Mouse (Mus musculus) bone marrow, adult 2 months (tissue): Measurements from ENCODE around the gene Dlg1. TPM values are rescaled to one million over a fixed set of nuclear protein-coding genes. Genes with fewer than 3 reads are reported as not detected.

ENCODE experiments used
- H3K27ac ChIP-seq: fragments of 200-500 bp; 2 replicates; pipeline ENCODE4 v1.5.1; 2012; ENCODE audit warnings: low read depth, mild to moderate bottlenecking, control low read depth, inconsistent platforms, low read length; ENCODE audit not compliant: control insufficient read depth, poor library complexity, insufficient read depth
- H3K4me1 ChIP-seq: fragments of 200-500 bp; 2 replicates; pipeline ENCODE4 v1.6.1; 2011; ENCODE audit warnings: low read length; ENCODE audit not compliant: control insufficient read depth, insufficient read depth
- H3K4me3 ChIP-seq: fragments of 200-500 bp; replicated peaks from 2 replicates; pipeline ENCODE3; 2011; ENCODE audit warnings: mild to moderate bottlenecking, low read depth, low read length, control low read depth; ENCODE audit not compliant: control insufficient read depth
- CTCF ChIP-seq: fragments of 200-500 bp; IDR thresholded peaks from 2 replicates; pipeline ENCODE4 v1.5.1; 2011; ENCODE audit warnings: low read length, control low read depth; ENCODE audit not compliant: control insufficient read depth, insufficient read depth
- POLR2A ChIP-seq: fragments of 200-500 bp; IDR thresholded peaks from 2 replicates; pipeline ENCODE4 v1.6.1; 2011; ENCODE audit warnings: low read depth, mild to moderate bottlenecking, control low read depth, low read length, borderline replicate concordance; ENCODE audit not compliant: control insufficient read depth
- WGBS: fragments of 180-500 bp; shearing (Covaris S2); methylation state at CpG from one replicate; pipeline ENCODE4 v1.1.7; 2018; 5-methylcytosine and 5-hydroxymethylcytosine counted together
- polyA plus RNA-seq: library from polyadenylated mRNA; stranded (reverse); fragments of >200 nt; gene quantifications from 2 replicates; pipeline ENCODE4 v1.2.4, GENCODE M21; 2011; ENCODE audit warnings: low replicate concordance; ENCODE audit not compliant: missing spikeins, insufficient read depth, insufficient read length

Dlg1 gene
- polyA plus RNA-seq, 1 experiment, result 20.2 TPM

DNA sequence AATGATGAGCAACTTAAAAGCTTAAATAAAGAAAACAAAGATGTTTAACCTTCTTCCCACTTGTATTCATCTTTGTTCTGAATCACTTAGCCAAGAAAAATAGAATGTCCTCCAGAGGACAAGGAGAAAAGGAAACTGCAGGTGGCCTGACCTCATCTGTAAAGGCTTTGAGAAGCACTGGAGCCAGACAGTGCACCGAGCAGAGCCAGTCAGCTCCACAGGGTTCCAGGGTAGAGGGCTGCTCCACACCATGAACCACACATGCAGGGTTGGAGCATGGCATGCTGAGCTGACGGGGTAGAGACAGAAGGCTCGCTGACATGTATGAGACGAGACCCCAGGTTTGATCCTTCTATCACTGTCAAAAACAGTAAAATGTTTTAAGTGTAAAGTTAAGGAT, 162.8 kb downstream of the Dlg1 start:
- Histone ChIP-seq H3K4me3 (no peak overlapping the region), H3K27ac (no peak overlapping the region), H3K4me1 (no peaks in the 10 kb centered on the region)
- TF ChIP-seq CTCF (no peak), POLR2A (no peak)
- WGBS, result 82% methylated on average over 4 of the region's 4 CpGs

GRCm38 (mm10) chr16:31830726-31831125, 167.5 kb downstream of the Dlg1 start:
- no peak for TF ChIP-seq POLR2A
- no peak for TF ChIP-seq CTCF
- 89% methylated on average over 4 of the region's 4 CpGs for WGBS
- no peak overlapping the region for H3K4me3 ChIP-seq
- no peaks in the 10 kb centered on the region for H3K4me1 ChIP-seq
- no peak overlapping the region for H3K27ac ChIP-seq

- no peaks in the 10 kb centered on the region for H3K4me1 ChIP-seq
- no peak overlapping the region for H3K27ac ChIP-seq
- H3K4me3 ChIP-seq, result no peak overlapping the region
- TF ChIP-seq POLR2A, result no peak
- TF ChIP-seq CTCF, result no peak
- 84% methylated on average over 10 of the region's 10 CpGs for WGBS
Measured at GRCm38 (mm10) chr16:31832630-31833422, 169.6 kb downstream of the Dlg1 start.

DNA sequence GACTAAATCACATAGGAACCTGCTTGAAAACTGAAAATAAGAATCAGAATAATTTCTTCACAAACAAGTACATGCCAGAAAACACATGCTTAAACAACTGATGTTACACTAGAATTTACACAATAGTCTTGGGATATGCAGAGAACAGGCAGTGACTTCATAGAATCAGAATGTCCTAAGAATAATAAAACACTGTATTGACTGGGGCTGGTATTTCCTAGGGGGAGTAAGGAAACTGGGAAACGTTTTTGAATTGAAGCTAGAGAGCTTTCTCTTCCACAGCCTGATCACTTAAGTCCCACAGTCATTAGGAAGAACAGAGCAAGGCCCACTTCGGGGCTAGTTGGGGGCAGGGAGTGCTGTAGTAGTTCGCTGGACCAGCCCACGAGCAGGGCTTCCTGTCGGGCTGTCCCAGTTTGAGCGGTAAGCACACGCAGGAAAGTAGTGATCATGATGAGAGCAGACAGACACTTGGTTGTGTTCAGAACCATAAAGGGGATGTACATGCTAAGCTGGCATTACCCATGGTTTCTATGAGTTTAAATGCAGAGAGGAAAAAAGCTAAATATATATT, 170.9 kb downstream of the Dlg1 start:
- 48% methylated on average over 7 of the region's 7 CpGs for WGBS
- no peak overlapping the region for H3K4me3 ChIP-seq
- no peak overlapping the region for H3K27ac ChIP-seq
- TF ChIP-seq CTCF, result no peak
- no peak for TF ChIP-seq POLR2A
- H3K4me1 ChIP-seq, result no peaks in the 10 kb centered on the region

DNA sequence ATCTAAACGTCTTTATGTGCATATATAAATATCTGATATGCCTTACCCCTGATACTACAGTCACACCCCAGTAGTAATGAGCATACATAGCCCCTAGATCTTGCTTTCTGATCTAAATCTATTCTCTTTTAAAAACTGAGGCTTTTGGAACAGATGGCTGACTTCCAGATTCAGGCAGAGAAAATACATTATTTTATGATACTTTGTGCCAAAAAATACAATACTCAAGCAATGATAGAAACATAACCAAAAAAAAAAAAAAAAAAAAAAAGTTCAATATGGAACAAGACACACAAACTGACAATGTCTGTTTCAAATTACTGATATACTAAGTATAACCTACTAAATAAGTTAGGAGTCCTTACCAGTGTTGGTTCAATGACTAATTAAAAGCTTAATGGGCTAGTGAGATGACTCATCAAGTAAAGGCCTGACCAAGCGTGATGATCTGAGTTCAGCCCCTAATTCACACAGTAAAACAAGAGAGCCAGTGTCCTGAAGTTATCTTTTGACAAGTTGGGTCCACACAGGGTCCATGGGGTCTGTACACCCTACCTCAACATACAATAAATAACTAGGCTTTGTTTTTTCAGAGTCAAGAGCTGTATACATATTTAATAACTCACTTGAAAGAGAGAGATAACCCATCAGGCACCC, 171.5 kb downstream of the Dlg1 start:
- TF ChIP-seq CTCF (no peak), POLR2A (no peak)
- no peak overlapping the region for H3K4me3 ChIP-seq
- 76% methylated on average over 2 of the region's 2 CpGs for WGBS
- H3K4me1 ChIP-seq, result no peaks in the 10 kb centered on the region
- H3K27ac ChIP-seq, result no peak overlapping the region

GRCm38 (mm10) chr16:31837362-31837761, 174.1 kb downstream of the Dlg1 start:
- Histone ChIP-seq H3K27ac (no peak overlapping the region), H3K4me3 (no peak overlapping the region), H3K4me1 (no peaks in the 10 kb centered on the region)
- WGBS, result 78% methylated on average over 3 of the region's 3 CpGs
- TF ChIP-seq POLR2A (no peak), CTCF (no peak)

DNA sequence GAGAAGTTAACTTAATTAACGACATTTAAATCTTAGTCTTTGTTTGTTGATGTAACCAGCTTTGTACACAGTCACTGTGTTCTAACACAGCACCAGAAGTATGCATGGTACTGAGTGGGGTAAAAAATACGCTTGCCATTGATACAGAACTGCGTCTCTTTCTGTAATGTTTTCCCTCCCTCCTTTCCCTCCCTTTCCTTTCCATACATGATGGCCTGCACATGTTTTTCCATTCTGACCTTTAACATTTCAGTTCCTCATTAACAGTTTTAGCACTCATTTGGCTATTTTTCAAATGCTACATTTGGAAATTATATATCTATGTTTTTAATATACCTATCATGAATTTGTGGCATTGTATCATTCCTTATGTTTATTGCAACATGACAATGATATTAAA, 181.0 kb downstream of the Dlg1 start:
- no peaks in the 10 kb centered on the region for H3K4me1 ChIP-seq
- H3K27ac ChIP-seq, result no peak overlapping the region
- no peak overlapping the region for H3K4me3 ChIP-seq
- TF ChIP-seq CTCF (no peak), POLR2A (no peak)
- 90% methylated on average over 3 of the region's 3 CpGs for WGBS

DNA sequence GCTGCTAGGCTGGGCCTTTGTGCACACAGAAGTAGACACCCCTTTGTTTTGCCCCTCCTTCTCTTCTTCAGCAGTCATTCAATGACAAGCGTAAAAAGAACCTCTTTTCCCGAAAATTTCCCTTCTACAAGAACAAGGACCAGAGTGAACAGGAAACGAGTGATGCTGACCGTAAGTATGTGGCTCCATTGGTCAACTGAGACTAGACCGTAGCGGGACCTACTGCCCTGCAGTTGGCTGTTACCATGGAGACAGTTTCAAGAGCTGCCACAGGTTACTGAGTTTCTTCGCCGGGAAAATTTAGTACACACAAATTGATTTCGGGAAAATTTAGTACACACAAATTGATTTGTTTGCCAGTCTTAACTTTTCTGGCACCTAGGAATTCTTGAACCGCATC, 183.5 kb downstream of the Dlg1 start:
- Histone ChIP-seq H3K4me1 (no peaks in the 10 kb centered on the region), H3K4me3 (no peak overlapping the region), H3K27ac (no peak overlapping the region)
- TF ChIP-seq CTCF (no peak), POLR2A (no peak)
- 90% methylated on average over 10 of the region's 10 CpGs for WGBS

GRCm38 (mm10) chr16:31863920-31864319, 200.7 kb downstream of the Dlg1 start:
- Histone ChIP-seq H3K4me3 (no peak overlapping the region), H3K4me1 (no peaks in the 10 kb centered on the region), H3K27ac (no peak overlapping the region)
- no peak for TF ChIP-seq CTCF
- TF ChIP-seq POLR2A, result no peak
- 88% methylated on average over 5 of the region's 5 CpGs for WGBS
